Mouse (Mus musculus) lung, embryonic 16.5 days (tissue): ENCODE measurements around the gene Mast3. TPM values are rescaled to one million over a fixed set of nuclear protein-coding genes. Genes with fewer than 3 reads are reported as not detected.

Experiments used
- ATAC-seq: fragments of 200-750 bp; cut with Nextera tagmentation; 2 replicates; pipeline ENCODE4 v1.8.0; 2017; ENCODE audit warnings: low read depth, mild to moderate bottlenecking, moderate library complexity
- H3K27ac ChIP-seq: fragments of 300-500 bp; sonication (generic); 2 replicates; pipeline ENCODE4 v1.5.1; 2014; ENCODE audit warnings: mild to moderate bottlenecking, control low read depth, low read length
- H3K27me3 ChIP-seq: fragments of 300-500 bp; sonication (generic); 2 replicates; pipeline ENCODE4 v1.6.1; 2014; ENCODE audit warnings: low read depth, low read length, mixed read lengths; ENCODE audit not compliant: control insufficient read depth, insufficient read depth
- H3K36me3 ChIP-seq: fragments of 300-500 bp; sonication (generic); 2 replicates; pipeline ENCODE4 v1.6.1; 2014; ENCODE audit warnings: low read length; ENCODE audit not compliant: control insufficient read depth, insufficient read depth
- H3K4me1 ChIP-seq: fragments of 300-500 bp; sonication (generic); replicated peaks from 2 replicates; pipeline ENCODE4 v1.6.1; 2014; ENCODE audit warnings: low read length, mixed read lengths; ENCODE audit not compliant: control insufficient read depth, insufficient read depth
- H3K4me2 ChIP-seq: fragments of 300-500 bp; sonication (generic); 2 replicates; pipeline ENCODE4 v1.6.1; 2014; ENCODE audit warnings: low read depth, low read length, control low read depth
- H3K4me3 ChIP-seq: fragments of 300-500 bp; sonication (generic); 2 replicates; pipeline ENCODE4 v1.5.1; 2014; ENCODE audit warnings: mild to moderate bottlenecking, low read length, control low read depth
- H3K9ac ChIP-seq: fragments of 300-500 bp; sonication (generic); 2 replicates; pipeline ENCODE4 v1.6.1; 2014; ENCODE audit warnings: low read length, control low read depth
- H3K9me3 ChIP-seq: fragments of 300-500 bp; sonication (generic); 2 replicates; pipeline ENCODE4 v1.6.1; 2016; ENCODE audit warnings: low read length; ENCODE audit not compliant: control insufficient read depth
- WGBS: fragments of 180-500 bp; shearing (Covaris S2); extraction: QIAGEN DNeasy Blood & Tissue Kit; methylation state at CpG from one replicate; pipeline ENCODE4 v1.1.7; 2014; 5-methylcytosine and 5-hydroxymethylcytosine counted together
- polyA plus RNA-seq: library from polyadenylated mRNA; unstranded; fragments of >200 nt; fragmentation: Nextera tagmentation; extraction: Ambion mirVana; gene quantifications from 2 replicates; pipeline ENCODE4 v1.2.1, GENCODE M21; 2015

Gene Mast3
- polyA plus RNA-seq, 1 experiment from 2014 or later, result 14.3 TPM

DNA sequence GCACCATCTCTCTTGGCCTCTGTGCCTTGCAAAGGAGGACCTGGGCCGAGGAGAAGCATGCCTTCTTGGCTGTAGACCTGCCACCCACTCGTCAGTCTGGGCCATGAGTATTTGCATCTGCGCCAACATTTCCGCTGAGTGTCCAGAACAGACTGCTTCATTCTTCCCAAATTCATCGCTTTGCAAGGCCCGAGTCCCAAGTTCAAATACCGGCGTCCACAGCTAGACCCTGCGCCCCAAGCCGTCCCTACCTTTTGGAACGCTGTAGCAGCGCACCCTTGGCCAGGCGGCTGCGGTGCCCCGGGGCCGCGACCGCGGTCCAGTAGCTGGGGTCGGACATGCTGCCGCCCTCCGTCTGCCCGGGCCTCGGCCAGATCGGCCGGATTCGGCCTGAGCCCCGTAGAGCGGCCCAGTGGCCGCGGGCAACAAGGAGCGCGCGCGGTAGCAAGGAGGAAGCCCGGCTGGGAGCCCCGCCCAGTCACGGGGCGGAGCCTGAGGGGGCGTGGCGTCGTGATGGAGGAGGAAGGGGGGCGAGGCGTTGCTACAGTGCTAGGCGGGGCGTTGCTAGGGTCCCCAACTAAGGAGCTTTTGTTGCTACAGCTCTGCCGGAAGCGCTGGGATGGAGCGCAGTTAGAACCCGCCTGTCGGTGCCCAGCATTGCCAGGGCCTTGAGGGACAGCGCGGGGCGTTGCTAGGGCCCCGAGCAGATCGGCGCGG is 12.7 kb downstream of the Mast3 start:
- no peaks in the 10 kb centered on the region for H3K27me3 ChIP-seq
- H3K9me3 ChIP-seq, result no peaks in the 10 kb centered on the region
- peak overlapping the region; percentile 62 for H3K4me2 ChIP-seq
- peak overlapping the region; percentile 78 for H3K4me3 ChIP-seq
- ATAC-seq, result peak; percentile 84
- 2% methylated on average over 58 of the region's 58 CpGs for WGBS
- peaks cover 4% of the 10 kb centered on the region; the same call in 1 of the 2 replicates for H3K36me3 ChIP-seq
- peak overlapping the region; percentile 83 for H3K27ac ChIP-seq
- peak overlapping the region; percentile 93 for H3K9ac ChIP-seq
- peaks cover 34% of the 10 kb centered on the region for H3K4me1 ChIP-seq

DNA sequence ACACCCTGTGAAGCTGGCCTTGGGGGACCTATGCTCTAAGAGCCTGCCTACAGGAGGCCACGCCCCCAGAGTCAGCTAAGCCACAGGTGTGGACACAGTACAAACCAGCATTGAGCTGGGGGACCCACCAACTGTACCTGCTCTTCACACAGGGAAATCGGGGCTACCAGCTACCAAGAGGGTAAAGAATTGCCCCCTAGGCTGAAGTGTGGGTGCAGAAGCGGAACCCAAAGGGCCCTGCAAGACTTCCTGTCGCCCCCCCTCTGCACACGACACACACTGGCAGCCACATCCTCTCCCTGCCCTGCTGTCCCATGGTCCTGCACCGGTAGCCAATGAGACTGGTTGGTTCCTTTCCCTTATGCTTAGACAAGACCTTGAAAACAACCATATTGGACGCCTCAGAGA is 13.6 kb downstream of the Mast3 start:
- Histone ChIP-seq H3K36me3 (peaks cover 7% of the 10 kb centered on the region), H3K4me3 (peak overlapping the region; percentile 78), H3K9ac (peak overlapping the region; percentile 93), H3K4me1 (peaks cover 30% of the 10 kb centered on the region), H3K4me2 (peak overlapping the region; percentile 62), H3K27me3 (no peaks in the 10 kb centered on the region), H3K9me3 (no peaks in the 10 kb centered on the region), H3K27ac (peak overlapping the region; percentile 28; the same call in 1 of the 2 replicates)
- ATAC-seq, result no peak
- WGBS, result 49% methylated on average over 7 of the region's 7 CpGs

DNA sequence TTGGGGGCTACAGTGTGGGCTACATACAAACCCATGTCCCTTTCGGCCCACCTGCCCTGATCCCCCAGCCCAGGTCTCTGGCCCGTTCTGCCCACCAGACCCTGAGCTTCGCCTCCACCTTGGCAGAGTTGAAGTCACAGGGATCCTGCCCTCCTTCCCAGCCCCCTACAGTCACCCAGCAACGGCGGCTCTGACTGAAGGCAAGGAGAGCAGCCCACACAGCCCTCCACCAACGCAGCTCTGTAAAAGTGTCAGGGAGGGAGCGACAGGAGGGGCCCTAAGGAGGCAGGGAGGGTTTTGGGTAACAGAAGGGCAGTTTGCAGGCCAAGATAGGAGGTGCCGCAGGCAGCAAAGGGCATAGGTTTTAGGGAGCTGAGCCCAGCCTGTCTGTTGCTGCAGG is 14.0 kb downstream of the Mast3 start:
- Histone ChIP-seq H3K4me3 (peak overlapping the region; percentile 78), H3K27ac (no peak overlapping the region), H3K4me1 (peaks cover 28% of the 10 kb centered on the region), H3K9me3 (no peaks in the 10 kb centered on the region), H3K4me2 (peak overlapping the region; percentile 62), H3K9ac (peak overlapping the region; percentile 93), H3K27me3 (no peaks in the 10 kb centered on the region), H3K36me3 (peaks cover 11% of the 10 kb centered on the region)
- WGBS, result 50% methylated on average over 8 of the region's 8 CpGs
- no peak for ATAC-seq

DNA sequence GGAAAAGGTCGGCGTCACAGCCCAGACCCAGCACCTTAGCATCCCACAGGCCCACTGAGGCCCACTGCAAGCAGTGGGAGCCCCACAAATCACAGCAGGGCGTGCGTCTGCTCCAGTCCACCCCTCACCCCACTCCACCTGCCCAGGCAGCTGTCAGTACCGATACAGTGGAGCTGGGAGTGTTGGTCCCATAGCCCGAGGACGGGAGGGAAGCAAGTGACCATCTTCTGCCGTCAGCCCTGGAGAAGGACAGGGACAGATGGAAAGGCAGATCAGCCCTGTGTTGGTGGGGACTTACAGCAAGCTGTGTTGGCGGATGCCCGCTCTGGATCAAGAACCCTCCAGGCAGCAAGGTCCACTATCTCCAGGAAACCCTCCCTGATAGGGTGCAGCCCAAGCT is 15.8 kb downstream of the Mast3 start:
- H3K9me3 ChIP-seq, result no peaks in the 10 kb centered on the region
- H3K36me3 ChIP-seq, result peaks cover 20% of the 10 kb centered on the region
- no peak overlapping the region for H3K27ac ChIP-seq
- 81% methylated on average over 10 of the region's 10 CpGs for WGBS
- ATAC-seq, result no peak
- H3K4me3 ChIP-seq, result no peak overlapping the region
- H3K9ac ChIP-seq, result no peak overlapping the region
- no peak overlapping the region for H3K4me2 ChIP-seq
- H3K27me3 ChIP-seq, result no peaks in the 10 kb centered on the region
- peaks cover 28% of the 10 kb centered on the region for H3K4me1 ChIP-seq

- Histone ChIP-seq H3K4me1 (peaks cover 26% of the 10 kb centered on the region), H3K4me2 (0 out of 2 replicates have a peak overlapping the region, but pooled peaks have one; percentile 6), H3K36me3 (peaks cover 29% of the 10 kb centered on the region), H3K9me3 (no peaks in the 10 kb centered on the region), H3K9ac (no peak overlapping the region), H3K4me3 (no peak overlapping the region; the same call in 1 of the 2 replicates), H3K27me3 (no peaks in the 10 kb centered on the region), H3K27ac (no peak overlapping the region)
- ATAC-seq, result peak; percentile 9; the same call in 1 of the 2 replicates
- WGBS, result 30% methylated on average over 30 of the region's 30 CpGs
These were observed 16.8 kb downstream of the Mast3 start for GRCm38 (mm10) chr8:70787941-70788667.

GRCm38 (mm10) chr8:70787051-70787445 is 17.8 kb downstream of the Mast3 start:
- H3K9ac ChIP-seq, result no peak overlapping the region
- no peak overlapping the region for H3K27ac ChIP-seq
- no peaks in the 10 kb centered on the region for H3K27me3 ChIP-seq
- H3K36me3 ChIP-seq, result peaks cover 32% of the 10 kb centered on the region
- ATAC-seq, result no peak
- no peak overlapping the region for H3K4me3 ChIP-seq
- H3K4me1 ChIP-seq, result peaks cover 19% of the 10 kb centered on the region
- no peak overlapping the region for H3K4me2 ChIP-seq
- H3K9me3 ChIP-seq, result no peaks in the 10 kb centered on the region
- WGBS, result 78% methylated on average over 3 of the region's 3 CpGs

DNA sequence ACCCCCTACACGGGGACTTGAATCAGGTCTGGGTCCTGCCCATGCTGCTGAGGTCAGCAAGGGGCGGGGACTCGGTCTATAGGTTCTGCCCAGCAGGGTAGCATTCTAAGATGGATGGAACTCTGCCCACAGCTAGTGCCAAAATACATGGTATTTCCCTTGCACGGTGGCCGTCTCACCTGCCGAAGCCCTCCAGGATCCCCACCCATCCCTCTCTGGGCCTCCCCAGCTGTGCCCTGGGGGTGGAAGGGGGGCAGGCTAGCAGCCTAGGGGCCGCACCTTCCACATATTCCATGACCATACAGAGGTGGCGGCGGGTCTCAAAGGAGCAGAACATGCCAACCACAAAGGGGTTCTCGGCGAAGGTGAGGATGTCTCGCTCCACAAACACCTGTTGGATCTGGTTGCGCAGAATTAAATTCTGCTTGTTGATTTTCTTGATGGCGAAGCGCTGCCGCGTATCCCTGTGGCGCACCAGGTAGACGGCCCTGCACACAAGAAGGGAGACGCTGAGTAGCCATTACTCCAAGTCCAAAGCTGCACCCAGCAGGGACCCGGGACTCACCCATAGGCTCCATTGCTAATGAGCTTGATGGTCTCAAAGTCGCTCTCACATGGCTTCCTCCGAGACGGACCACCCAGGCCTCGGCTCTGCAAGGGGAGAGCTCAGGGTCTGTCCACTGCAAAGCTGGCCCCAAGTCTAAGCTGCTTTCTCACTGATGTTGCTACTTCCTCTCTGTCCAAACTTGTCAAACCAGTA is 18.4 kb downstream of the Mast3 start:
- Histone ChIP-seq H3K9me3 (no peaks in the 10 kb centered on the region), H3K36me3 (peaks cover 32% of the 10 kb centered on the region), H3K4me2 (no peak overlapping the region), H3K4me3 (no peak overlapping the region), H3K9ac (no peak overlapping the region), H3K27me3 (no peaks in the 10 kb centered on the region), H3K4me1 (peaks cover 14% of the 10 kb centered on the region), H3K27ac (no peak overlapping the region)
- no peak for ATAC-seq
- 89% methylated on average over 25 of the region's 25 CpGs for WGBS

DNA sequence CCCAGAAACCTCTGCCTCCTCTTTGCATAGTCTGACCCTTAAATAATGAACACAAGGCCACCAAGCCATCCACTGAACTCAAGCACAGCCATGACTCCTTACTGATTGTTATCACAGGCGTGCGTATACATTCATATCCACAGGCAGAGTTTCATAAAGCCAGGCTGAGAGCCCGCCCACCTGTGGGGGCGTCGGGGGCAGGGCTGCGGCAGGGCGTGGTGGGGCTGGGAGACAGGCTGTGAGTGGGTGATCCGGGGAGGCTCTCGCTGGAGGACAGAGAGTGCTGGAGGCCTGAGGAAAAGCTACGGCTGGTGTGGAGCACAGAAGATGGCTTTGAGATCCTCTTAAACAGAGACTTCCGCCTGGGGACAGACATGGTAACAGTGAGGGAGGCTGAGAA is 24.8 kb downstream of the Mast3 start:
- WGBS, result 70% methylated on average over 11 of the region's 11 CpGs
- Histone ChIP-seq H3K27ac (no peak overlapping the region), H3K9me3 (no peaks in the 10 kb centered on the region), H3K4me2 (no peak overlapping the region), H3K27me3 (no peaks in the 10 kb centered on the region), H3K9ac (no peak overlapping the region), H3K4me3 (no peak overlapping the region), H3K36me3 (peaks cover 34% of the 10 kb centered on the region), H3K4me1 (peaks cover 17% of the 10 kb centered on the region)
- no peak for ATAC-seq
